Mouse (Mus musculus) bone marrow, adult 2 months (tissue): ENCODE results near the gene Ppp1r14b. TPM values are rescaled to one million over a fixed set of nuclear protein-coding genes. Genes with fewer than 3 reads are reported as not detected.
A peak's percentile ranks its signal among the peaks of the same experiment; 100 is the strongest.

Experiments used
- H3K27ac ChIP-seq: fragments of 200-500 bp; 2 replicates; pipeline ENCODE4 v1.5.1; 2012; ENCODE audit warnings: low read depth, mild to moderate bottlenecking, control low read depth, inconsistent platforms, low read length; ENCODE audit not compliant: control insufficient read depth, poor library complexity, insufficient read depth
- H3K4me1 ChIP-seq: fragments of 200-500 bp; 2 replicates; pipeline ENCODE4 v1.6.1; 2011; ENCODE audit warnings: low read length; ENCODE audit not compliant: control insufficient read depth, insufficient read depth
- H3K4me3 ChIP-seq: fragments of 200-500 bp; replicated peaks from 2 replicates; pipeline ENCODE3; 2011; ENCODE audit warnings: mild to moderate bottlenecking, low read depth, low read length, control low read depth; ENCODE audit not compliant: control insufficient read depth
- CTCF ChIP-seq: fragments of 200-500 bp; IDR thresholded peaks from 2 replicates; pipeline ENCODE4 v1.5.1; 2011; ENCODE audit warnings: low read length, control low read depth; ENCODE audit not compliant: control insufficient read depth, insufficient read depth
- POLR2A ChIP-seq: fragments of 200-500 bp; IDR thresholded peaks from 2 replicates; pipeline ENCODE4 v1.6.1; 2011; ENCODE audit warnings: low read depth, mild to moderate bottlenecking, control low read depth, low read length, borderline replicate concordance; ENCODE audit not compliant: control insufficient read depth
- WGBS: fragments of 180-500 bp; shearing (Covaris S2); methylation state at CpG from one replicate; pipeline ENCODE4 v1.1.7; 2018; 5-methylcytosine and 5-hydroxymethylcytosine counted together
- polyA plus RNA-seq: library from polyadenylated mRNA; stranded (reverse); fragments of >200 nt; gene quantifications from 2 replicates; pipeline ENCODE4 v1.2.4, GENCODE M21; 2011; ENCODE audit warnings: low replicate concordance; ENCODE audit not compliant: missing spikeins, insufficient read depth, insufficient read length

The Ppp1r14b gene
- polyA plus RNA-seq, 1 experiment = 137 TPM

DNA sequence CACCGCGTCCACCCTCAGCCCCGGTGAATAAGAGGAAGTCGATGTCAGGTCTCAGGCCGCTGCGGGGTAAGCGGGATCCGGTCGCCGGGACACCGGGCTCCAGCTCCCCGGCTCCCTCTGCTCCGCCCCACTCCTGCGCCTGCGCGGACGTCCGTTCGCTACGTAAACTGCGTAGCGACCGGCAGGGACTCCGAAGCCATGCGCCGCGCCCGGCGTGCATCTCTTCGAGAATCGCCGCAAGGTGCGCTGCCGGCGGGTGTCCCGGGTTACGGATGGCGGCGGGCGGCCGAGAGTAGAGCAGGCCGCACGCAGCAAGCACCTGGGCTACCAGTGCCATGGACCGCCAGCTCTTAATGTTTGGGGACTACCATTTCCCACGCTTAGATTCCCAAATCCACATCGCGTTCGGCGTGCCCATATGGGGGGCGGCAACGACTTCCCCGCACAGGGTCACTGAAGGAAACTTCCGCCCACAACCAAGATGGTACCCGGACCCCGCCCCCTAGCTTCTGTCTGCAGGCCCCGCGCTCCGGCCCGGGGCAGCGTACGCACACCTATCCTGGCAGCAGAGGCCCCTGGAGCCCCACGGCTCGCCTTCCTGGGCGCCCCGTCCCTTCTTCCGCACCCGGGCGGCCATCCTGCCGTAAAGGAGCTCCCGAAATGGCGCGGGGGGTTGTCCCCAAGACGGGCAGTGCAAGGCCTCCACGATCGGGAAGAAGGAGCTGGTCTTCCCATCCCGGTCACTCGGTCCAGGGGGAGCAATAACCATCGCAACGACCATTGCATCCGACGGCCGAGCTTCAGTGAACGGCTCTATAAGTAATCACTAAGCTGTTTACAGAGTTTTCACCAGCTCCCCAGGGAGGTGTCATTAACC is 33.2 kb upstream of the Ppp1r14b start, which contains the start of gene Bad:
Bad (plus strand) TSS at position 490 of the 877 bp plus-strand sequence.
- WGBS = under 1% methylated on average over 83 of the region's 83 CpGs
- TF ChIP-seq CTCF = no peak
- TF ChIP-seq POLR2A = peak; percentile 35; the same call in 1 of the 2 replicates
- H3K4me1 ChIP-seq = peaks cover 1% of the 10 kb centered on the region; the same call in 1 of the 2 replicates

DNA sequence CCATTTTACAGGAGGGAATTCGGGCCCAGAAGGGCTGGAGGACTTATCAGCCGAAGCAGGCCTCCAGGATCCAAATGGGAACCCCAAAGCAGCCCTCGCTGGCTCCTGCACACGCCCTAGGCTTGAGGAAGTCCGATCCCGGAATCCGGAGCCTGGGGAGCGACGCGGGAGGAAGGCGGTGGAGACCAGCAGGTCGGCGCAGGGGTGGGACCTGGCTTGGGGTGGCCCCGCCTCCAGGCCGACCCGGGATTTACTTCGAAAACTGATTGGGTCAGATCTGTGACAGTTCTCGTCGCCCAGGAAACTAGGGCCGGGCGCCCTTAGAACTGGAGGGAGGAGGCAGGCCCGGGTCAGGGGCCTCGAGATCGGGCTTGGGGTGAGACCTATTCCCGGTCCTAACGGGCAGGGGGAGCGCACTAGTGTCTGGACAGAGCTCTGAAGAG is 32.5 kb upstream of the Ppp1r14b start, which contains the start of gene Gpr137:
Gpr137 (minus strand) TSS at position 232 of the 443 bp plus-strand sequence.
- under 1% methylated on average over 27 of the region's 27 CpGs for WGBS
- Histone ChIP-seq H3K27ac (peak within 1 kb of the TSS; percentile 90), H3K4me1 (peaks cover 1% of the 10 kb centered on the region; the same call in 1 of the 2 replicates), H3K4me3 (peak within 1 kb of the TSS; percentile 100)
- TF ChIP-seq CTCF = no peak
- TF ChIP-seq POLR2A = peak; percentile 85; the same call in 1 of the 2 replicates

More for the DNA sequence above, 33.2 kb upstream of the Ppp1r14b start, which contains the start of gene Bad:
- Histone ChIP-seq H3K4me3 (peak within 1 kb of the TSS; percentile 100), H3K27ac (peak within 1 kb of the TSS; percentile 90)

DNA sequence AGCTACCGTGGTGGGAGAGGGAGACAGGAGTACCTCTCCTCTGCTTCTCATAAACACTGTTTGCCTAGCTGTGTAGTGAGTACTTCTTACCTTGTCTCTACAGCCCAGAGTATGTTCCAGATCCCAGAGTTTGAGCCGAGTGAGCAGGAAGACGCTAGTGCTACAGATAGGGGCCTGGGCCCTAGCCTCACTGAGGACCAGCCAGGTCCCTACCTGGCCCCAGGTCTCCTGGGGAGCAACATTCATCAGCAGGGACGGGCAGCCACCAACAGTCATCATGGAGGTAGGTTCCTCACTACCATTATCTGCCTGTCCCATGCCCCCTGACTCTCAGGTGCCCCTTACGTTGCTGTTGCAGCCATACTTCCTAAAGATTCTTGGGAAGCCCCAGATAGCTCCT is 32.0 kb upstream of the Ppp1r14b start:
- WGBS = 28% methylated on average over 5 of the region's 5 CpGs
- TF ChIP-seq POLR2A (no peak), CTCF (no peak)
- H3K4me3 ChIP-seq = peak overlapping the region; percentile 100
- H3K4me1 ChIP-seq = peaks cover 1% of the 10 kb centered on the region; the same call in 1 of the 2 replicates
- H3K27ac ChIP-seq = no peak overlapping the region; the same call in 1 of the 2 replicates

DNA sequence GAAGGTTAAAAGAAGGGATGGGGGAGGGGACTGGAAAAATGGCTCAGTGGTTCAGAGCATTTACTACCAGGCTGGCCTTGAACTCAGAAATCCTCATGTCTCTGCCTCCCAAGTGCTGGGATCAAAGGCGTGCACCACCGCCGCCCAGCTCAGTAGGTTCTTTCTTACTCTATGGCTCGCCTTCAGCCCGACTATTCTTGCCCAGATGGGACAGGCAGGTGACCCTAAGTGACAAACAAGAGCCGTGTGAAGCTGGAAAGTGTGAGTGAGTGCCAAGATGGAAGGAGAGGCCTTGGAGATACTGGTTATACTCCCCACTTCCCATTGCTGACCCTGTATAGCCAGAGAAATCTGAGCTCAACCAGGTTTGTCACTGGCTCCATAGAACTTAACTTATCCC is 31.1 kb upstream of the Ppp1r14b start:
- no peak for TF ChIP-seq POLR2A
- Histone ChIP-seq H3K4me1 (peaks cover 1% of the 10 kb centered on the region; the same call in 1 of the 2 replicates), H3K4me3 (no peak overlapping the region), H3K27ac (no peak overlapping the region)
- 95% methylated on average over 6 of the region's 6 CpGs for WGBS

DNA sequence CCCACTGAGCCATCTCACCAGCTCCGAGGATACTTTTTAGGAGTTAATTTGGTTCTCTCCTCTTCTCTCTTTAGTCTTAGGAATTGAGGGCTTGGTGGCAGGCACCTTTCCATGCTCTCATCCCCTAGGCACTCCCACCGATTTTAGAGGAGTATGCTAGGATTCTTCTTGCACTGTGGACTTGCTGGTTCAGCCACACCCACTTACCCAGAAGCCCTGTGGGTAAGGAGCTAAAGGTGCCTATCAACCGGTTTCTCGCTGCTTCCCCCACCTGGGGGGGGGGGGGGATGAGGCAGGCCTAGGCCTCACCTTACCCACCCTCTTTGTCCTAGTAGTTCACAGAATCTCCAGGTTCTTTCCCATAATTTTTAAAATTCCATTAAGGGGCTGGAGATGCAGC is 27.0 kb upstream of the Ppp1r14b start:
- Histone ChIP-seq H3K4me3 (no peak overlapping the region), H3K4me1 (peaks cover 1% of the 10 kb centered on the region; the same call in 1 of the 2 replicates), H3K27ac (no peak overlapping the region)
- 71% methylated on average over 4 of the region's 4 CpGs for WGBS
- no peak for TF ChIP-seq CTCF
- TF ChIP-seq POLR2A = no peak

DNA sequence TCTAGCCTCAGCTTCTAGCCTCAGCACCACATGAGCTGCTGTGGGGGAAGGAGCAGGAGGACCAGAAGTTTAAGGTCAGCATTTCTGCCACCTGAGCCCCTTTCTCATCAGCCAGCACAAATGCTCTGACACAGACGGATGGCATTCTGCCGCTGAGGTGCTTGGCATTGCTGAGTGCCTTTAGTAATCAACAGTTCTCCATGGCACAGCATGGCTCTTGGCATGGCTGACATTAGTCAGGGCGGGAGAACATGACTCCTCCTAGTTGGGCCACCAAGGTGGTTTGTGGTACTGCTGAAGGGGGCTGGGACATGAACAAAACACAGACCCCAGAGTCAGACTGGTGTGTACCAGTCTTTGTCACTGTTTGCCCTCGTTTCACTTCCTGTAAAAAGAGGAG is 26.6 kb upstream of the Ppp1r14b start:
- no peak overlapping the region for H3K27ac ChIP-seq
- WGBS = 73% methylated on average over 4 of the region's 4 CpGs
- peaks cover 2% of the 10 kb centered on the region; the same call in 1 of the 2 replicates for H3K4me1 ChIP-seq
- H3K4me3 ChIP-seq = no peak overlapping the region
- TF ChIP-seq CTCF (no peak), POLR2A (no peak)

DNA sequence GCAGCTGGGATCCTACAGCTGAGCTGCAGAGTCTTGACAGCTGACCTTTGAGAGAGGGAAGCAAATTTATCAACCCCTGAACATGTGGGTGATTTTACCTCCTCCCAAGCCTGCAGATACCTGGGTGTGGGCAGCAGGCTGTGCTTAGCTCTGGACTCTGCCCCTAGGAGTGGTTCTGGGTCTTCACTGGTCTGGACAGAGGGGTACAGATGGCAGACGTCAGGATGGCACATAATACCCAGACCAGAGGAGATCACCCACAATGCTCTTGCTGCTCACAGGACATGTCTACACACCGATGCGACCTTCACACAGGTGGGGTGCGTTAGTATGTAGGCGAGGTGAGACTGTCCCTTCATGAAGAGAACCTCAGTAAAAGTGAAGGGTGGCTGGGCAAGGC is 25.2 kb upstream of the Ppp1r14b start:
- peaks cover 2% of the 10 kb centered on the region; the same call in 1 of the 2 replicates for H3K4me1 ChIP-seq
- H3K27ac ChIP-seq = no peak overlapping the region
- no peak for TF ChIP-seq POLR2A
- TF ChIP-seq CTCF = no peak
- H3K4me3 ChIP-seq = no peak overlapping the region
- WGBS = 90% methylated on average over 5 of the region's 5 CpGs

DNA sequence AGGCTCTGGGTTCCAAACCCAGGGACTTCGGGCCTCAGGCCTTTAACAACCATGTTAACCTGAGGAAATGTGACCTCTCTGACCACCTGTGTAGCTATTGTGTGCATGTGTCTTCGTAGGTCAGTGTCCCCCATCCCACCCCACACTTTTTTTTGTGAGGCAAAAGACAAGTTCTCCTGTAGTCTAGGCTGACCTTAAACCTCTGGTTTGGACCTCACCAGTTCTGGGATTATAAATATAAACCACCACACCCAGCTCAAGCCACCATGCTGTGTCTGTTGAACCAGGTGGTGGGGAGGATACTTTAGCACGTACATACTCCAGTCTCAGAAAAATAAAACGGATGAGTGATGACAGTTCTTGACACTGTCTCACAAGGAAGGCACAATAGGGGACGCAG is 24.8 kb upstream of the Ppp1r14b start:
- Histone ChIP-seq H3K27ac (no peak overlapping the region), H3K4me3 (no peak overlapping the region), H3K4me1 (peaks cover 2% of the 10 kb centered on the region; the same call in 1 of the 2 replicates)
- 81% methylated on average over 5 of the region's 5 CpGs for WGBS
- TF ChIP-seq CTCF (no peak), POLR2A (no peak)
